Mouse (Mus musculus): ENCODE measurements at regions not wholly inside any gene's neighbourhood (a gene's known extent, or its start where the extent isn't known, plus 50 kb on each side); places are given as distances from the start of the nearest gene placed in this dataset.

DNA sequence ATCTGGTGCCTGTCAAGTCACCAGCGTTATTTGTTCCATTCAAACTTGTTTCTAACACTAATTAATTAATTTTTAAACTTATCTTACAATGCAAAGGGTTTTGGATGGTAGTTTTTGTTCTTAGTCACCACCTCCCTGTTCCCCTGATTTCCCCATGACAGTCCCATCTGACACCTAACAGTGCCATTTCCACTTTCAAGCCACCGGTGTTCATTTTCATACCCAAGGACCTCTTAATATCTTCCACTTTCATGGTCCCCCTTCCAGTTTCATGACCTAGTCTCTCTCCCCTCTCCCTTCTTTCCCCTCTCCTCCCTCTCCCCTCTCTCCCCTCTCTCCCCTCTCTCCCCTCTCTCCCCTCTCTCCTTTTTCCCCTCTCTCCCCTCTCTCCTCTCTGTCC lies 99.3 kb upstream of the Fndc3a start:
- Histone ChIP-seq H3K27ac (no peak overlapping the region), H3K36me3 (ENCODE audit: poor library complexity, severe bottlenecking) (no peaks in the 10 kb centered on the region), H3K27me3 (no peaks in the 10 kb centered on the region), H3K9ac (no peak overlapping the region), H3K4me3 (no peak overlapping the region), H3K4me2 (no peak overlapping the region), H3K4me1 (no peaks in the 10 kb centered on the region), H3K9me3 (replicated peaks) (no peaks in the 10 kb centered on the region)
- no peak for ATAC-seq
- 76% methylated on average over 2 of the region's 2 CpGs for WGBS

DNA sequence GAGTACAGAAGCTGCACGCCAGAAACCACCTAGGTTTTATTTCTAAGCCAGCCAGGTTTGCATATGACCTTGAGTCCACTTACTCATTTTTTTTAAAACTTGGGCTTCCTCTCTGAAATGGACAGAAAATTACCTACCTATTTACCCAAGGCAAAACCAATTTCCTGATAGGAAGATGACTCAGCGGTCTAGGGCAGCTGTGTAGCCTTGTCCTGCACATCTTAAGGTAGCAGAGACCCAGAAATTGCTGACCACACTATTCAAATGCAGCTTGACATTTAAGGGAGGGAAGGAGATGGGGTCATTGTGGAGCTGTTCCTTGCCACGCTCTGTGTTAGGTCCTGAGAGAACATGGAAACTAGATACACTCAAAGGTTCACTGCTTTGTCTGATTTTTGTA lies 98.1 kb upstream of the Fndc3a start:
- no peak overlapping the region for H3K27ac ChIP-seq
- H3K9me3 ChIP-seq (replicated peaks): no peaks in the 10 kb centered on the region
- no peak for ATAC-seq
- no peaks in the 10 kb centered on the region for H3K4me1 ChIP-seq
- H3K9ac ChIP-seq: no peak overlapping the region
- no peaks in the 10 kb centered on the region for H3K36me3 ChIP-seq (ENCODE audit: poor library complexity, severe bottlenecking)
- WGBS: 84% methylated on average over 3 of the region's 3 CpGs
- H3K4me3 ChIP-seq: no peak overlapping the region
- no peaks in the 10 kb centered on the region for H3K27me3 ChIP-seq
- no peak overlapping the region for H3K4me2 ChIP-seq

DNA sequence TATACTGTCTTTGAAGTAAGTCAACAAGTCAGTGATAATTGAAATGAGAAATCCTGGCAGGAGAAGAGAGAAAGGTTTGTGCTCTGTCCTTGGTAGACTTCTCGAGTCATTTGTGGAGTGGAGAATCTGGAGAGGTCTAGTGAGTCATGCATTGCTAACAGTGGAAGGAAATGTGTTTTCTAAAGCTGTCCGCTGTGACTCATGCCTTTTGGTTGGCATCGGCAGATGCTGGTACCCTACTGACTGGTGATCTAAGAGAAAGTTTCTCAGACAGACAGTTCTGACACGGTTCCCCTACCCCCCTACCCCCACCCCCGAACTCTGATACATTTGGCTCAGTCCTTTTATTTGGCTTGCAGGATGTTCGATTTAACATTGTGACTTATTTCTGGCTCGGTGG lies 97.5 kb upstream of the Fndc3a start:
- Histone ChIP-seq H3K36me3 (ENCODE audit: poor library complexity, severe bottlenecking) (no peaks in the 10 kb centered on the region), H3K4me3 (no peak overlapping the region), H3K9me3 (replicated peaks) (no peaks in the 10 kb centered on the region), H3K4me1 (no peaks in the 10 kb centered on the region), H3K4me2 (no peak overlapping the region), H3K27me3 (no peaks in the 10 kb centered on the region), H3K9ac (no peak overlapping the region), H3K27ac (no peak overlapping the region)
- 90% methylated on average over 7 of the region's 7 CpGs for WGBS
- no peak for ATAC-seq

DNA sequence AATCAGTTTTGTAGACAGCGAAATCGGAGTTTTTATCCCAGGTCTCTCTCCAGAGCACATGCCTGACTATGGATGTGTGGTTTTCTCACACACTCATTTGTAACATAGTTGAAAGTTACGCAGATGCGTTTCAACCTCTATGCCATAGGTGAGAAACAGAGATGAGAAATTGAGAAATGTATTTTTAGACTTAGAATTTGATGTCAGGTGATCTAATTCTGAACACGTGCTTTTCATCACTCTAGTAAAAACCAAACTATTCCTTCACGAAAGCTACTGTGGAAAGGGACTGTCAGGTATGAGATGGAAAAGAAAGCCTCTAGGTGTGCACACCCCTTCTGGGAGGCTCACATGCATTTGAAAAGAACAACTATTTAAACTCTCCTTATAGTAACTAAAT lies 96.8 kb upstream of the Fndc3a start:
- Histone ChIP-seq H3K9me3 (replicated peaks) (no peaks in the 10 kb centered on the region), H3K4me3 (no peak overlapping the region), H3K27me3 (no peaks in the 10 kb centered on the region), H3K4me2 (no peak overlapping the region), H3K27ac (no peak overlapping the region), H3K9ac (no peak overlapping the region), H3K4me1 (no peaks in the 10 kb centered on the region), H3K36me3 (ENCODE audit: poor library complexity, severe bottlenecking) (no peaks in the 10 kb centered on the region)
- 95% methylated on average over 6 of the region's 6 CpGs for WGBS
- ATAC-seq: no peak

DNA sequence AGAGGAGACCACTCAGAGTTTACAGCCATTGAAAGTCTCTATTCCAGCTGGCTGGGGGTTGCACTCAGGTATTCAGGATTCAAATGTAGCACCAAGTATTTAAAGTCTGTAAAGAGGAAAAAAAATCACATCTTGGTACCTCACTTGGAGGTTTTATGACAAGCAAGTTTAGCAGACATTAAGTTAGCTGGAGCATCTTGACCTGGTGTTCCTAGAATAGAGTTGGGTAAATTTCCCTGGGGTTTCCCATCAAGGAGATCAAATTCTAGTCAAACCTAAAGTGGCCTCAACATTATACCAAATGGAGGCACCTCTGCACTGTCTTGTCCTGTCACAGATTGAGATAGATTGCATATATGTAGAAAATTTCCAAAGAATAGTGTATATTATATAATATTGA lies 93.8 kb upstream of the Fndc3a start:
- Histone ChIP-seq H3K27me3 (no peaks in the 10 kb centered on the region), H3K4me1 (no peaks in the 10 kb centered on the region), H3K36me3 (ENCODE audit: poor library complexity, severe bottlenecking) (no peaks in the 10 kb centered on the region), H3K27ac (no peak overlapping the region), H3K9me3 (replicated peaks) (no peaks in the 10 kb centered on the region), H3K4me2 (no peak overlapping the region), H3K9ac (no peak overlapping the region), H3K4me3 (no peak overlapping the region)
- no peak for ATAC-seq

DNA sequence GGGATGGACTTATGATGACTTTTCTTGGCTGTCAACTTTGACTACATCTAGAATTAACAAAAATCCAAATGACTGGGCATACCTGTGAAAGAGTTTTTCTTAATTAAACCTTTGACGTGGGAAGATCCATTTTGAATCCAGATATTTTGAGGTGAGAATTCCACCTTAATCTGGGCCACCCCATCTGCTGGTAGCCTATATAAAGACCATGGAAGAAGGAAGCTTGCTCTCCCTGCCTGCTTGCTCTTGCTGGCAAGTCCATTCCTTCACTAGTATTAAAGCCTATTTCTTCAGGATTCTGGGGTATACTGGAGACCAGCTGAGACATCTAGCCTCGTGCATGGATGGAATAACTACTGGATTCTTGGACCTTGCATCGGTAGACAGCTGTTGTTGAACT lies 80.9 kb upstream of the Fndc3a start:
- H3K4me3 ChIP-seq: no peak overlapping the region

DNA sequence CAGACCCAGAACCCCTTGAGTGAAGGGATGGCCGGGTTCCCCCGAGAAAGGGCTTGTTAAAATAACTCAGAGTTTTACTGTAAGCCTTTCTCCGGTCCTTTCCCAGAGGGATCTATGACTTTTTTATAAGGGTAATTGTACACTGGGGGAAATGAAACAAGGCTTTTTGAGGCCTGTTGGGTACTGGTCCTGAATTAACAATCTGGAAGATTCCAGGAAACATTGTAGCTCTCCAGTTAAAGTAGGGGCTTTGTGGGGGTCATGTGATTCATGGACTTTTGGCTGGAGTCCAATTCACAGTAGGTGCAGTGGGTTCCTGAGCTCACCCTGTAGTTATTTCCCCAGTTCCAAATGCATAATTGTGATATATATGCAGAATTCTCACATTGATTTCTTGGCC lies 77.1 kb upstream of the Fndc3a start:
- no peaks in the 10 kb centered on the region for H3K27me3 ChIP-seq
- no peak overlapping the region for H3K9ac ChIP-seq
- no peak overlapping the region for H3K4me2 ChIP-seq
- H3K4me3 ChIP-seq: no peak overlapping the region
- 76% methylated on average over 3 of the region's 3 CpGs for WGBS
- H3K4me1 ChIP-seq: no peaks in the 10 kb centered on the region
- ATAC-seq: no peak
- no peaks in the 10 kb centered on the region for H3K9me3 ChIP-seq (replicated peaks)
- no peaks in the 10 kb centered on the region for H3K36me3 ChIP-seq (ENCODE audit: poor library complexity, severe bottlenecking)
- H3K27ac ChIP-seq: no peak overlapping the region

More for the DNA sequence above, 80.9 kb upstream of the Fndc3a start:
- WGBS: 88% methylated on average over 3 of the region's 3 CpGs
- Histone ChIP-seq H3K4me1 (no peaks in the 10 kb centered on the region), H3K9ac (no peak overlapping the region), H3K36me3 (ENCODE audit: poor library complexity, severe bottlenecking) (no peaks in the 10 kb centered on the region), H3K4me2 (no peak overlapping the region), H3K9me3 (replicated peaks) (no peaks in the 10 kb centered on the region), H3K27ac (no peak overlapping the region), H3K27me3 (no peaks in the 10 kb centered on the region)
- ATAC-seq: no peak

DNA sequence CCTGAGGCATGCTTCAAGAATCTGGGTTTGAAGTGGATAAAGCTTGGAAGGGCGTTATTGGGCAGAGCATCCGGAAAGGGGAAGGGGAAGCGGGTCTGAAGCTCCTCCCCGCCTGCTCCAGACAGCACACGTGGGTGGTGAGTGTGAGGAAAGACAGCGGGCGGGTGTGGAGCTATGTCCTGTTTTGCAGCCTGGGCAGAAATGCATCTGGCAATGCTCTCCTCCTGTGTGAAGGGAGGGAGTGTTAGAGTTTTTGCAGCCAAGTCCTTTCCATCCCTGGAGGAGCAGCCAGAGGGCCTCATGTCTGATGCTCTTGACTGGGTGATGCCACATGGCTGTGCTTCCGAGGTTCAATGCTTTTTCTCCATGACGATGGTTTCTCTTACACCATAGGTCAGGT lies 73.4 kb upstream of the Fndc3a start:
- no peaks in the 10 kb centered on the region for H3K9me3 ChIP-seq (replicated peaks)
- H3K27ac ChIP-seq: no peak overlapping the region
- H3K4me2 ChIP-seq: no peak overlapping the region
- H3K9ac ChIP-seq: no peak overlapping the region
- no peaks in the 10 kb centered on the region for H3K4me1 ChIP-seq
- ATAC-seq: no peak
- no peak overlapping the region for H3K4me3 ChIP-seq
- 68% methylated on average over 9 of the region's 9 CpGs for WGBS
- H3K36me3 ChIP-seq (ENCODE audit: poor library complexity, severe bottlenecking): no peaks in the 10 kb centered on the region
- no peaks in the 10 kb centered on the region for H3K27me3 ChIP-seq

DNA sequence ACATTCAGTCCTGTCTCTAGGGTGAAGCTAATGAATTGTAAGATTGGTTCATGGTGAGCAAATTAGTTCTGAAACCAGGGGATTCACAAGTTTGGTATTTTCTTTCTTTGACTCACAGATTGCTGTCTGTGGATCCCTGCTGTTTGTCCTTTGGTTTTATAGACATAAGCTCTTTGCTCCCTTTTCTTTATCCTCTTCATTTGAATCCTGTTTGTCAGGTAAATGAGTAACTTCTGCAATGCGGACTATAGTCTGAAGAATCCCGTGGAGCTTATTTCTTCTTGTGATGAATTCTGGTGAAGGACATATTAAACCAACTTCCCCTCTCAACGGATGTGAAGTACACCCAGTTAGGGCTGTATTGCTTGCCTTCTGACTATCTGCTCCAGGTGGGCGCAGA lies 69.6 kb upstream of the Fndc3a start:
- ATAC-seq: no peak
- Histone ChIP-seq H3K4me1 (no peaks in the 10 kb centered on the region), H3K27me3 (no peaks in the 10 kb centered on the region), H3K4me2 (no peak overlapping the region), H3K36me3 (ENCODE audit: poor library complexity, severe bottlenecking) (no peaks in the 10 kb centered on the region), H3K9me3 (replicated peaks) (no peaks in the 10 kb centered on the region), H3K27ac (no peak overlapping the region), H3K9ac (no peak overlapping the region), H3K4me3 (no peak overlapping the region)
- 61% methylated on average over 4 of the region's 4 CpGs for WGBS

DNA sequence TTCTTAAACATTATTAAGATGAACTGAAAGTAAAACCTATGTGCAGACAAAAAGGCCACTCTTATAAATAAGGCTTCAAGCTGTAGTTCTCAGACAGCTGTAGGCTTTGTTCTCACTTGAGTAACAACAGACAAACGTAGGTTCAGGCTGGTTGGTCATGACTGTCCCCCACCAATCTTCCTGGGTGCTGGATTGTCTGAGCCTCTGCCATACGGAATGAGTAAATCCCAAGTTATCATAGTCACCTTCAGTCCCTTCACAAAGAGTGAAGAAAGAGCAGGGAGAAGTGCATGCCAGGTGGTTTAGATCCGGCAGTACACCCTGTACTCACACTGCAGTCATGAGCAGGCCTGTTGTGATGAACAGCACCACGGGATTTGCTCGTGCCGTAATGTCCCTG lies 69.0 kb upstream of the Fndc3a start:
- Histone ChIP-seq H3K27me3 (no peaks in the 10 kb centered on the region), H3K36me3 (ENCODE audit: poor library complexity, severe bottlenecking) (no peaks in the 10 kb centered on the region), H3K4me1 (no peaks in the 10 kb centered on the region), H3K4me3 (no peak overlapping the region), H3K27ac (no peak overlapping the region), H3K4me2 (no peak overlapping the region), H3K9me3 (replicated peaks) (no peaks in the 10 kb centered on the region), H3K9ac (no peak overlapping the region)
- WGBS: 79% methylated on average over 6 of the region's 6 CpGs
- no peak for ATAC-seq

DNA sequence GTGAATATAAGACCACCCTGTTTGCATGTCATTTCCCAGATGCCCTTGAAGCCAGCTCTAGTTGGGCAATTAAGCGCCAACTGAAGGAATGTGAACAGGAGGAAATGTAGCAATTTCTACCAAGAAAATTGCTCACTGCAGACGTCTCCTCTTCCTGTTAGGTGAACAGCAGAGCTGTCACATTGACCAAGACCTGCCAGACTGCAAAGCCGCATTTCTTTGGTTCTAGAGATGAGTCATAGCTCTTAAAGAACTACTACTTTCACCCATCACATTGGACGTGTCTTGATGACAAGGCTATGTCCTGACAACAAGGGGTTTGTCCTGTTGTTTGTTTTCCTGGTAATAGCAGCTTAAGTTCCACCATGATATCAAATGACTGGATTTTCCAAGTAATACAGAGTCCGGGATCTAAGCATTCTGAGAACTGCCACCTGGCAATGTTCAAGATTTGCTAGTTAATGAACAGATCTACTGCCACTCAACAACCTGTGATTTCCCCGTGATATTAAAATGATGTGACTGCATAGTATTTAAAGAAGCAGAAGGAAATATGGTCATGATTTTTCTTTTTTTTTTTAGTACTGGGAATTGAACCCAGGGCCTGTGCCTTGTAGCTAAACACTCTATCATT lies 68.2 kb upstream of the Fndc3a start:
- no peaks in the 10 kb centered on the region for H3K36me3 ChIP-seq (ENCODE audit: poor library complexity, severe bottlenecking)

DNA sequence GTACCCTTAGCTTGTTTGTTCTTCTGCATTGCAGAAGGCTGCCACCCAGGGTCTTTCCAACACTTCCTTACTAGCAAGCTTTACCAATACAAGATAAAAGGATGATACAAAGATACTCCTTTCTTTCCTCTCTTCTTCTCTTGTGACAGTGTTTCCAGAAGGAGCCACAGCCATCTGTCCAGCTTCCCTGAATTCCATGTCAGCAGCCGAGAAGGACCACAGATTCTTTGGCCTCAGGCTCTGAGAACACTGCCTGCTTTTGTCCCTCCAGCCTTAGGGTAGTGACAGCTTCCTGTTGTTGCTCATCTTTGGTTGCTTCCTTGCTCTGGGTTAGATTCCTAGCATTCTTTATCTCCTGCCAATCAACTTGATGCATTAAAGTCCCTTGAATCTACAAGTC lies 60.4 kb upstream of the Fndc3a start:
- Histone ChIP-seq H3K9ac (no peak overlapping the region), H3K36me3 (ENCODE audit: poor library complexity, severe bottlenecking) (no peaks in the 10 kb centered on the region), H3K27ac (no peak overlapping the region), H3K9me3 (replicated peaks) (0 out of 2 replicates have a peak, but pooled peaks cover 7% of the 10 kb centered on the region), H3K4me1 (no peaks in the 10 kb centered on the region), H3K4me3 (no peak overlapping the region), H3K27me3 (no peaks in the 10 kb centered on the region), H3K4me2 (no peak overlapping the region)
- WGBS: 48% methylated on average over 1 of the region's 1 CpGs
- no peak for ATAC-seq

More for the DNA sequence above, 68.2 kb upstream of the Fndc3a start:
- no peak overlapping the region for H3K9ac ChIP-seq
- H3K27ac ChIP-seq: no peak overlapping the region
- WGBS: 85% methylated on average over 6 of the region's 6 CpGs
- no peaks in the 10 kb centered on the region for H3K27me3 ChIP-seq
- ATAC-seq: no peak
- H3K9me3 ChIP-seq (replicated peaks): no peaks in the 10 kb centered on the region
- no peak overlapping the region for H3K4me2 ChIP-seq
- no peak overlapping the region for H3K4me3 ChIP-seq
- no peaks in the 10 kb centered on the region for H3K4me1 ChIP-seq

DNA sequence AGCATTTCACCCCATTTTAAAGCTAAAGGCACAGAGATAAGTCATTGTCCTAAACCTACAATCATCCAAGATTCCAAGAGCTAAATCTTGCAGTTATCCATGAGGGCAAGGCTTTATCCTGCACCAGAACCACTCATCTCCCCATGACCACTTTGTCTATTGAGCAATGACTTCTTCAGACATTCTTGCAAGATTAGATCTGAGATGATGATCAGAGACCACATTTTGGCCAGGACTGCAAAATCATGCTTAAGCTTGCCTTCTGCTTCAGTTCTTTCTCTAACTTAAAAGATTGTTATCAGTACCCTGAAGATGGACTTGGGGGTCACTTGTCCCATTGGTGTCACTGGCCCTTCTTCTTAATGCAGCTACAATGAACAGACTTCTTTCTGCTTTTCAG lies 50.3 kb upstream of the Fndc3a start:
- H3K9me3 ChIP-seq (replicated peaks): no peaks in the 10 kb centered on the region
- no peak for ATAC-seq
- no peak overlapping the region for H3K9ac ChIP-seq
- no peak overlapping the region for H3K27ac ChIP-seq
- no peaks in the 10 kb centered on the region for H3K27me3 ChIP-seq
- H3K4me3 ChIP-seq: no peak overlapping the region
- no peak overlapping the region for H3K4me2 ChIP-seq
- H3K4me1 ChIP-seq: no peaks in the 10 kb centered on the region
- H3K36me3 ChIP-seq (ENCODE audit: poor library complexity, severe bottlenecking): no peaks in the 10 kb centered on the region
